Mouse (Mus musculus) intestine, embryonic 16.5 days (tissue): ENCODE results near the gene Mgat4e. TPM values are rescaled to one million over a fixed set of nuclear protein-coding genes. Genes with fewer than 3 reads are reported as not detected.
A peak's percentile ranks its signal among the peaks of the same experiment; 100 is the strongest.

Experiments
- ATAC-seq: fragments of 200-750 bp; cut with Nextera tagmentation; 2 replicates; pipeline ENCODE4 v1.8.0; 2017; ENCODE audit warnings: moderate TSS enrichment, moderate library complexity
- H3K27ac ChIP-seq: fragments of 300-500 bp; sonication (generic); 2 replicates; pipeline ENCODE4 v1.5.1; 2014; ENCODE audit warnings: mild to moderate bottlenecking, low read length
- H3K27me3 ChIP-seq: fragments of 300-500 bp; sonication (generic); replicated peaks from 2 replicates; pipeline ENCODE4 v1.6.1; 2014; ENCODE audit warnings: low read length, control low read depth, mixed read lengths; ENCODE audit not compliant: control insufficient read depth, insufficient read depth
- H3K36me3 ChIP-seq: fragments of 300-500 bp; sonication (generic); 2 replicates; pipeline ENCODE4 v1.6.1; 2014; ENCODE audit warnings: low read length, control low read depth; ENCODE audit not compliant: control insufficient read depth, insufficient read depth
- H3K4me1 ChIP-seq: fragments of 300-500 bp; sonication (generic); 2 replicates; pipeline ENCODE4 v1.6.1; 2014; ENCODE audit warnings: low read length, control low read depth, mixed read lengths; ENCODE audit not compliant: control insufficient read depth, insufficient read depth
- H3K4me2 ChIP-seq: fragments of 300-500 bp; sonication (generic); 2 replicates; pipeline ENCODE4 v1.6.1; 2014; ENCODE audit warnings: low read depth, low read length, control low read depth
- H3K4me3 ChIP-seq: fragments of 300-500 bp; sonication (generic); 2 replicates; pipeline ENCODE4 v1.5.1; 2014; ENCODE audit warnings: mild to moderate bottlenecking, low read length
- H3K9ac ChIP-seq: fragments of 300-500 bp; sonication (generic); 2 replicates; pipeline ENCODE4 v1.6.1; 2014; ENCODE audit warnings: low read depth, low read length
- H3K9me3 ChIP-seq: fragments of 300-500 bp; sonication (generic); 2 replicates; pipeline ENCODE4 v1.6.1; 2016; ENCODE audit warnings: low read length, control low read depth; ENCODE audit not compliant: control insufficient read depth
- WGBS: fragments of 180-500 bp; shearing (Covaris S2); extraction: QIAGEN DNeasy Blood & Tissue Kit; methylation state at CpG from one replicate; pipeline ENCODE4 v1.1.7; 2014; 5-methylcytosine and 5-hydroxymethylcytosine counted together
- polyA plus RNA-seq: library from polyadenylated mRNA; unstranded; fragments of >200 nt; fragmentation: Nextera tagmentation; extraction: Ambion mirVana; gene quantifications from 2 replicates; pipeline ENCODE4 v1.2.1, GENCODE M21; 2015

Mgat4e gene
- polyA plus RNA-seq, 1 experiment from 2014 or later: not detected

GRCm38 (mm10) chr1:134510018-134510417 lies 39.5 kb downstream of the Mgat4e start:
- 61% methylated on average over 7 of the region's 7 CpGs for WGBS
- Histone ChIP-seq H3K4me2 (no peak overlapping the region), H3K4me1 (peaks cover 12% of the 10 kb centered on the region), H3K36me3 (peaks cover 14% of the 10 kb centered on the region), H3K9ac (no peak overlapping the region), H3K4me3 (no peak overlapping the region), H3K9me3 (no peaks in the 10 kb centered on the region), H3K27me3 (no peaks in the 10 kb centered on the region), H3K27ac (no peak overlapping the region)
- no peak for ATAC-seq

GRCm38 (mm10) chr1:134506201-134506600 lies 43.3 kb downstream of the Mgat4e start:
- peaks cover 14% of the 10 kb centered on the region for H3K36me3 ChIP-seq
- no peaks in the 10 kb centered on the region for H3K27me3 ChIP-seq
- no peak for ATAC-seq
- no peak overlapping the region for H3K4me3 ChIP-seq
- no peaks in the 10 kb centered on the region for H3K9me3 ChIP-seq
- H3K4me1 ChIP-seq: no peaks in the 10 kb centered on the region
- no peak overlapping the region for H3K4me2 ChIP-seq
- no peak overlapping the region for H3K27ac ChIP-seq
- H3K9ac ChIP-seq: no peak overlapping the region
- 85% methylated on average over 8 of the region's 8 CpGs for WGBS

- H3K27me3 ChIP-seq: no peaks in the 10 kb centered on the region
- WGBS: 94% methylated on average over 1 of the region's 1 CpGs
- no peak overlapping the region for H3K4me3 ChIP-seq
- H3K9me3 ChIP-seq: no peaks in the 10 kb centered on the region
- peaks cover 1% of the 10 kb centered on the region; the same call in 1 of the 2 replicates for H3K4me1 ChIP-seq
- H3K36me3 ChIP-seq: no peaks in the 10 kb centered on the region
- no peak for ATAC-seq
- no peak overlapping the region for H3K9ac ChIP-seq
- no peak overlapping the region for H3K4me2 ChIP-seq
- H3K27ac ChIP-seq: no peak overlapping the region
Measured at GRCm38 (mm10) chr1:134500916-134501315, 48.6 kb downstream of the Mgat4e start.

GRCm38 (mm10) chr1:134495991-134496390 lies 53.5 kb downstream of the Mgat4e start:
- ATAC-seq: no peak
- no peak overlapping the region for H3K9ac ChIP-seq
- 81% methylated on average over 10 of the region's 10 CpGs for WGBS
- no peak overlapping the region; the same call in 1 of the 2 replicates for H3K4me3 ChIP-seq
- no peaks in the 10 kb centered on the region for H3K27me3 ChIP-seq
- no peak overlapping the region for H3K27ac ChIP-seq
- peak overlapping the region; percentile 77; the same call in 1 of the 2 replicates for H3K4me2 ChIP-seq
- H3K36me3 ChIP-seq: no peaks in the 10 kb centered on the region
- H3K4me1 ChIP-seq: peaks cover 7% of the 10 kb centered on the region; the same call in 1 of the 2 replicates
- no peaks in the 10 kb centered on the region for H3K9me3 ChIP-seq

GRCm38 (mm10) chr1:134495216-134495539 lies 54.3 kb downstream of the Mgat4e start:
- H3K4me2 ChIP-seq: peak overlapping the region; percentile 77
- H3K4me3 ChIP-seq: peak overlapping the region; percentile 64
- 14% methylated on average over 5 of the region's 5 CpGs for WGBS
- H3K9ac ChIP-seq: peak overlapping the region; percentile 83
- H3K36me3 ChIP-seq: no peaks in the 10 kb centered on the region
- H3K27me3 ChIP-seq: no peaks in the 10 kb centered on the region
- no peak for ATAC-seq
- peaks cover 7% of the 10 kb centered on the region; the same call in 1 of the 2 replicates for H3K4me1 ChIP-seq
- H3K9me3 ChIP-seq: no peaks in the 10 kb centered on the region
- H3K27ac ChIP-seq: peak overlapping the region; percentile 97

GRCm38 (mm10) chr1:134494428-134495215 lies 54.9 kb downstream of the Mgat4e start, which contains the start of gene Rabif:
TSS of gene Rabif (plus strand) at chr1:134494648.
- ATAC-seq: peak; percentile 99
- Histone ChIP-seq H3K4me2 (peak within 1 kb of the TSS; percentile 77), H3K9me3 (no peaks in the 10 kb centered on the region), H3K27me3 (no peaks in the 10 kb centered on the region), H3K36me3 (no peaks in the 10 kb centered on the region), H3K4me3 (peak within 1 kb of the TSS; percentile 64), H3K27ac (peak within 1 kb of the TSS; percentile 97), H3K4me1 (peaks cover 7% of the 10 kb centered on the region; the same call in 1 of the 2 replicates), H3K9ac (peak within 1 kb of the TSS; percentile 83)
- under 1% methylated on average over 58 of the region's 58 CpGs for WGBS

- Histone ChIP-seq H3K27me3 (no peaks in the 10 kb centered on the region), H3K9ac (peak overlapping the region; percentile 66), H3K4me1 (peaks cover 7% of the 10 kb centered on the region; the same call in 1 of the 2 replicates), H3K4me3 (peak overlapping the region; percentile 64), H3K4me2 (peak overlapping the region; percentile 77), H3K9me3 (no peaks in the 10 kb centered on the region), H3K36me3 (no peaks in the 10 kb centered on the region), H3K27ac (peak overlapping the region; percentile 97)
- 20% methylated on average over 5 of the region's 5 CpGs for WGBS
- ATAC-seq: 0 out of 2 replicates have a peak, but pooled peaks have one; percentile 10
Measured at GRCm38 (mm10) chr1:134493956-134494355, 55.5 kb downstream of the Mgat4e start.

- Histone ChIP-seq H3K4me1 (peaks cover 7% of the 10 kb centered on the region; the same call in 1 of the 2 replicates), H3K9ac (peak overlapping the region; percentile 66), H3K27me3 (no peaks in the 10 kb centered on the region), H3K36me3 (peaks cover 2% of the 10 kb centered on the region; the same call in 1 of the 2 replicates), H3K9me3 (no peaks in the 10 kb centered on the region), H3K4me2 (peak overlapping the region; percentile 77; the same call in 1 of the 2 replicates), H3K27ac (no peak overlapping the region), H3K4me3 (no peak overlapping the region)
- 79% methylated on average over 2 of the region's 2 CpGs for WGBS
- no peak for ATAC-seq
Measured at GRCm38 (mm10) chr1:134493496-134493895, 56.0 kb downstream of the Mgat4e start.

GRCm38 (mm10) chr1:134492276-134492675 lies 57.2 kb downstream of the Mgat4e start:
- ATAC-seq: no peak
- H3K4me2 ChIP-seq: no peak overlapping the region
- peaks cover 7% of the 10 kb centered on the region; the same call in 1 of the 2 replicates for H3K4me1 ChIP-seq
- H3K9ac ChIP-seq: no peak overlapping the region
- H3K9me3 ChIP-seq: no peaks in the 10 kb centered on the region
- H3K27me3 ChIP-seq: no peaks in the 10 kb centered on the region
- H3K27ac ChIP-seq: no peak overlapping the region
- WGBS: 79% methylated on average over 7 of the region's 7 CpGs
- H3K4me3 ChIP-seq: no peak overlapping the region
- peaks cover 3% of the 10 kb centered on the region; the same call in 1 of the 2 replicates for H3K36me3 ChIP-seq
